Mouse (Mus musculus): Measurements from ENCODE around the gene Ids.

DNA sequence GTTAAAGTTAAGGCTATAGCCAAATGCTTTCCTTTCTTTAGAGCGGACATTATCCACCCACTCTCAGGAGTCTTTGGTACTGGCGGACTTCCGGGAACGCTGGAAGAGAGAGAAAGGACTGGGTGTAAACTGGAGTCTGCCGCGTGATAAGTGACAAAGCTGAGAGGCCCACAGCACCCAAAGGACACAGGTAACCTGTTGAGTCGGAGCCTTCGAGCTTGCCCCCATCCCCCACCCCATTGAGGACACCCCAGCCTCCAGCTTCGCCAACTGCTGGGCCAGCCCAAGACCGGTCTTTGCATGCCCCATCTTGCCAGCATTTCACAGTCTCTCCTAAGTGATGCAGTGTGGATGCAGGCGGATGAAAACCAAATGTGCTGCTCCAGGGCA lies 21.1 kb upstream of the Ids start:
- TF ChIP-seq CTCF (IDR thresholded peaks at IDR 0.05; ENCODE audit: insufficient read depth, low read length) (no peak), POLR2A (IDR thresholded peaks at IDR 0.05; ENCODE audit: borderline replicate concordance, extremely low read depth, low read depth, low read length) (no peak)
